Mouse (Mus musculus) cerebellum, postnatal 36 days (tissue): ENCODE measurements around the gene Lgals1.

Experiments
- DNase-seq, 2 experiments: peaks; one replicate each; pipeline ENCODE4 v3.0.0; 2021 to 2022; ENCODE audit warnings: mixed read lengths in 2 of 2

Lgals1 gene

DNA sequence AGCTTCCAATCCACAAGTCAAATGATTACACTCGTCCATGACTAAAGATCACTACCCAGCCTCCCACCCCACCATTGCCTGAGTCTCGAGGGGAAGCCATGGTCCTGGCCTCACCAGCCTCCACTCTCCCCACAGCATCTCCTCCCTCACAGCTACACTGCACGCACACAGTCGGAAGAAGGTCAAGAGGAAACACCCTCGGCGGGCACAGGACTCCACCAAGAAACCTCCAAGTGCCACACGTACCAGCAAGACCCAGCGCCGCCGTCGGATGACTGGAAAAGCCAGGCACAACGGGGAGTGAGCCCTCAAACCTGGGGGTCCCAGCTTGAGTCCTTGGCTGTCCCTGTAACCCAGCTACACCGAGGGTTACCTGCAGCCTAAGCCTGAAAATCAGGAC lies 13.8 kb downstream of the Lgals1 start:
- no peak for DNase-seq

DNA sequence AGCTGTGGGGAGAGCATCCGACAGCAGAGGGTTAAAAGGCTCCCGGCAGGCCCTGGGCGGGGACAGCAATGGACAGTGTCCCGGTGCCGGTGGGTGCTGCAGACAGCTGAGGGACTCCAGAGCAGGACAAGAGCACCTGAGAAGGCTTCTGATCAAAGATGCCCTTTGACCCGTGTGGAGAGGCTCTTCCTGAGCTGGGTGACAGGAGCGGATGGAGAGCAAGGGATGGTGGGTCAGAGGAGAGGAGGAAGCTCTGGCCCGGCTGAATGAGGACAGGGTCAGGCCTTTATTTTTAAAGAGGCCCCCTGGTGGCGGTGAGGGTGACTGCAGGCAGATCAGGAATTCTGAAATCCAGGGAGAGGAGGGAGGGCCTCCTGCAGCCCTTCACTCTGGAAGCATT lies 16.1 kb downstream of the Lgals1 start:
- DNase-seq, result peak; percentile 89 to 91

DNA sequence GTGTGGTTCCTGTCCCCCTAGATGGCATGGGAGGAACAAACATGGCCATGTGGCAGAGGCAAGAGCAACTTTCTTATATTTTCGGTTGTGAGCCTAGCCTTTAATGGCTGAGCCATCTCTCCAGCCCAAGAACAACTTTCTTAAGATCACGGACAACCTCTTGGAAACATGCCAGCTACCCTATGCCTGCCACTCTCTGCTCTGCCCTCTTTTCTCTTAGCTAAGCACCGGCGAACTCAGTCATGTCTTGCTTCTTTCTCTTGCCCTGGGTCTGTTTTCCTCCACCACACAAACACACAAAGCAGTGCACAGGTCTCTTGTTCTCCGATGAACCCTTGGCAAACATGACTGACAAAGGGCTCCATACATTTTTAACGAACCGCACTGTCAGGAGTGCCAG lies 19.7 kb downstream of the Lgals1 start:
- no peak for DNase-seq

DNA sequence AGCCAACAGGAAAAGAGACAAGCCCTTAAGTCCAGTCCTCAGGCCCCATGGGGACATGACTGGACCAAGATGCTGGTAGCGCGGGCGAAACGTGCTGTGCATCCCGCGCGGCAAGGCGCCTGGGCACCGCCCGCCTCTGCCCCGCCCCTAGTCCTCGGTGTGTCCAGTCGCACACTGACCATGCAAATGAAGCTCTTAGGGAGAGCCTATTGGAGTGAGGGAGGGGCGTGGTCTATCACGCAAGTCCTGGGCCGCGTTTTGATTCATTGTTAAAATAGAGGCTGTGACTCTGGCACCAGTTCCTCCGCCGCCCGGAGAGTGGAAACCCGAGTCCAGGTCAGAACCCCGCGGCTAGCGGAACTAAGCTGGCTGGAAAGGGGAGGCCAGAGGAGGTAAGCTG lies 21.1 kb downstream of the Lgals1 start, which contains the start of gene Triobp:
Gene Triobp (plus strand): TSS at position 68 of the 400 bp plus-strand sequence.
- peak; percentile 86 to 90 for DNase-seq

DNA sequence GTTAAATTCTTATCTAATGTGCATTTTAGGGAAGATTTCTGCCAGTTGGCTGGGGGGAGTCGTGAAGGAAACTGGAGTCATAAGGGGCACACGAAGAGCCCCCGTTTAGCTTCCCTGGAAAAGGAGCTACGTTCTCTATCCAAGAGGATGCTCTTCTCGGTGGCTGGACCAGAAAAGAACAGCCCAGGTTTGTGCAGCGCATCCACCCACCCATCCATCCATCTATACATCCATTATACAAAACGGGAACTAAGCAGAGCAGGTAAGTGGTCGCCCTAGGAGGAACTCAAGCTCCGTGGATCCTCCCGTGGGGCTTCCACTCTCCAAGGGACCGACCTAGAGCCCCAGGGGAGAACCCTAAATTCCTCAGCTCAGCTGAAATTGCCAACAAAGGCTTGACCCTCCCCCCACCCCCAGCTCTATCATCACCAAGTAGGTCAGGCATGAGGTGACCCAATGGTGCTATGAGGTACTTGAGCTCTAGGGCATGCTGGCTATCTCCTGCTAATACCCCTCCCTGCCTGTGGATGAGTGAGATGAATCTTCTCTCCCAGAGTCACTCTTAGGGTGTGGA lies 21.7 kb downstream of the Lgals1 start:
- DNase-seq, result peak in 1 of 2 experiments; percentile 34

DNA sequence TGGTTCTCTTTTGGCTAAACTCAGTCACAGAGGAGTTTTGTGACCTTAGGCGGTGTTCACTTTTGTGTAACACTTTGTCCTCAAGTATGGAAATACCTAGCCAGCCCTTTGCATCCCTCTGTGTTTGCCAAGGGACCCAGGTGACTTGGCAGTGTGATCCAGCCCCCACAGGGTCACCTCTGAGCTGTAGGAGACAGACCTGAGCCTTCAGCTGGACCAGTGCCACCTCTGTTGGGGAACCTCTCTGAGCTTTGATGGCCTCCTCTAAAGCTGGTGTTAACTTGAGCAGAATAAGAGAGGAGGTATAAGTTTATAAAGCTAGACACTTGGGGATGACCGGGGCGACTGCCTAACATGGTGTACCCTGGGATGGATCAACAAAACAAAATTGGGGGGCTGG lies 22.4 kb downstream of the Lgals1 start:
- DNase-seq, result no peak

DNA sequence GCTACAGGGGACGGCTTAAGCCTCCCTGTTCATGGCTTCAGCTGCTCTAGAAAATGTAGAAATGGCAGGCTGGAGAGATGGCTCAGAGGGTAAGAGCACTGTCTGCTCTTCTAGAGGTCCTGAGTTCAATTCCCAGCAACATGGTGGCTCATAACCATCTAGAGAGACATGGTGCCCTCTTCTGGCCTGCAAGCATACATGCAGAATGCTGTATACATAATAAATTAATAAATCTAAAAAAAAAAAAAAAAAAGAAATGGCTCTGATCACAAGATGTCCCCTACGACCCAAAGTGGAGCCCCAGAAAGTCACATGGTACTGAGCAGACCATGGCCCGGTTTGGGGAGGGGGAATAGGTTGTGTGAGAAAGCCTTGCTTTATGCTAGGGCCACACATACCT lies 29.1 kb downstream of the Lgals1 start:
- DNase-seq, result no peak

DNA sequence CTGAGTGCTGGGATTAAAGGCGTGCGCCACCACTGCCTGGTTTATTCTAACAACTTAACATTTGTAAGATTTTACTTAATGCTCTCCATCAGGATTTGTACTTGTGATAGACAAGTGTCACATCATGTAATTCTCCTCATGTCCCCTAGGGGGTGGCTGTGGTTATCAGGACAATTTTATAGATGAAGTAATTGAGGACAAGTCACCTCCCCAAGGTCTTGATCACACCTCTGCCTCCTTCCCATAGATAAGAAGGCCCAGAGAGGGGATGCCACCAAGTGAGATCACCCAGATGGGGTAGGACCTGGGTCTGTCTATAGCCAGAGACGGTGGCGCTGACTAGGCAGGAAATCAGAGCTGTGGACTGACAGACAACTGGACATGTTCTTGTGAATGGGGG lies 29.8 kb downstream of the Lgals1 start:
- DNase-seq, result peak in 1 of 2 experiments; percentile 49

DNA sequence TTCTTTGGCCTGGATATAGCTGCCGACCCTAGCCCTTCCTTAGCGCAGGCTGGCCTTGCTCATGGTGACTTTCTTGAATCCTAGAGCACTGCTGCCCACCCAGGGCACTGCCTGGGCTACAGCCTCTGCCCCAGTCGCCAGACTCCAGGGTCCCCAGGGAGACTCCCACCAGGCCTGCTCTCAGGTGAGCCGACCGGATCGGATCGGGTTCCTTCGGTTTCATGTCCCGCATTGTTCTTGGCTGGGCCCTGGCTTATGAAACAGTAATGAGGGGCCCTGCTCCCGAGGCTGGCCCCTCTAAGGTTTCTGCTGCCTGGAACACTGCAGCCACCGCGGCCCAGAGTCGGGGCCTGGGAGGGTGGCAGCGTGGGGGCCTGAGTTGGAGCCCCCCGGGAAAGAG lies 30.5 kb downstream of the Lgals1 start:
- no peak for DNase-seq

DNA sequence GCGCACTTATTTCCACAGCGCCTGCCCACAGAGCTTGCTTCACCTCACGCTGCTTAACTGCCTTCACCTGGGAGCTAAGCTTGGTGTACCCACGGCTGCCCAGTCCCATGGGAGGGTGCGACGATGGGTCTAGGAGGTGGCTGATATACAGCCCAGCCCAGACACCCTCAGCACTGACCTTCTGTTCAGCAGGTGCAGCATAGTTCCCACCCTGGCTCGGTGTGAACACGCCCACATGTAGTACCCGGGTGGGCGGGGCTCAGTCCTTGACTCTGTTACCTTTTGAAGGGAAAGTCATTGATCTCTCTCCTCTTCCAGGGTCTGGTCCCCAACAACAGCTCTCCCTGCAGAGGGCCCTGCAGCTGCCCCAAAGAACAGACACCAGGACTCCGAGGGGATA lies 33.0 kb downstream of the Lgals1 start:
- no peak for DNase-seq

DNA sequence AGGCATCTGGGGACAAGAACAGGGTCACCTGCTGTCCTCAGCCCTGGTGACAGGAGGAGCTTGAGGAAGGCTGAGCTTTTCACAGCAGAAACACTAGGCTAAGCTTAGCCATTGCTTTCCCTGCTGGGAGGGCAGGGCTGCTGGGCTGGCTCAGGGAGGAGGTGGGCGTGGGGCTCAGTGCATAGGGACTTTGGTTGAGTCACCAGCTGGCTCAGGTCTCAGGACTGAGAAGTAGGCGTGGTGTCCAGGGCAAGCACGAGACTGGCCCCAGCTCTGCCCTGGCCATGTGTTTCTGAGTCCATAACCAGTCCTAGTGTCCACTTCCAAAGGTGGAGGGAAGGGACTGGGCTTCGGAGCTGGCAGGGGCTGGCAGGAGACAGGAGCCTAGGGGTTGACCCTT lies 33.6 kb downstream of the Lgals1 start:
- no peak for DNase-seq

DNA sequence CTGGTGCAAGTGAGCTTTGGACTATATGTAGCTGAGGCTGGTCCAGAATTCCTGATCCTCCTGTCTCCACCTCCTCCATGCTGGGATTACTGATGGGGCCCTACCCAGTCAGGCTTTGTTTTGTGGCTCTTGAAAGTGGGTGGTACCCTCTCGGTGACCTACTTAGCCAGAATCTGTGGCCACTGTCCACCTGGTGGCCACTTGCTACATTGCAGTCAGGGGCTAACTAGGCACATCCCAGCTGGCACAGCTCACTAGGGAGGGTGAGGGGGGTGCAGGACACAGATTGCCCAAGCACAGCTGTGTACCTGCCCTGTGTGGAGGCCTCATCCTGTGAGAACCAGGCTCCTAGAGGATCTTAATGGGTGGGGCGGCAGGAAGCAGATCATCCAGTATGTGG lies 36.4 kb downstream of the Lgals1 start:
- peak; percentile 84 to 87 for DNase-seq

DNA sequence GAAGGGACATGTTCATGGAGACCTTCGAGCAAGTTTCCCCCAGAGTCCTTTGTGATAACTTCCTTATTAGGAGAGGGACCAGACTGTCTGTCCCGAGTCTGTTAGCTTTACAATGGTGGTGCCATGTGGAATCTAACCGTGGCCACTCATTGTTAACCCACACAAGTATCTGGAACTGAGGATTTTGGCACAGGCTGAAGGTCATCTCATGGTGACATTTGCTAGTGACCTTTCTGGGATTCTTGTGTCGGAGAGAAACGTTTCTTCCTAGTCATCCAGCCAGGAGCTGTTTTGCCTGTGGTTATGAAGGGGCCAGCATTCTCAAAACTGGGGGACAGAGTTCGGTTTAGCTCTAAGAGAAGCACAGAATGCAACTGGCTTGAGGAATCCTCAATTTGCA lies 45.1 kb downstream of the Lgals1 start:
- no peak for DNase-seq

DNA sequence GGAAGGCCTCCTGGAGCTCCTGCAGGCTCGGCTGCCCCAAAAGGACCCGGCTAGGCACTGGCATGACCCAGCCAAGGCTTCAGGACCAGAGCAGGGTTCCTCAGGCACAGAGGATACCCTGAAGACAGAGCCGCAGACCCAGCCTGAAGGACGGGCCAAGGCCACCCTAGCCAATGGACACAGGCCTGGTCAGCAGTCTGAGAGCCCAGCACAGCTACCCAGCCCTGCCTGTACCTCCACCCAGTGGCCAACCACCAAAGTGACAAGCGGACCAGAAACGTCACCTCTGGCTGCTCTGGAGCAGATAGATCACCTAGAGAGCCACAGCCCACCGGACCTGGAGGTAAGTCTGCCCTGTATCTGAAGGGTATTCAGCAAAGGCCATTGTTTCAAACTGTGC lies 47.4 kb downstream of the Lgals1 start:
- DNase-seq, result peak in 1 of 2 experiments; percentile 33

DNA sequence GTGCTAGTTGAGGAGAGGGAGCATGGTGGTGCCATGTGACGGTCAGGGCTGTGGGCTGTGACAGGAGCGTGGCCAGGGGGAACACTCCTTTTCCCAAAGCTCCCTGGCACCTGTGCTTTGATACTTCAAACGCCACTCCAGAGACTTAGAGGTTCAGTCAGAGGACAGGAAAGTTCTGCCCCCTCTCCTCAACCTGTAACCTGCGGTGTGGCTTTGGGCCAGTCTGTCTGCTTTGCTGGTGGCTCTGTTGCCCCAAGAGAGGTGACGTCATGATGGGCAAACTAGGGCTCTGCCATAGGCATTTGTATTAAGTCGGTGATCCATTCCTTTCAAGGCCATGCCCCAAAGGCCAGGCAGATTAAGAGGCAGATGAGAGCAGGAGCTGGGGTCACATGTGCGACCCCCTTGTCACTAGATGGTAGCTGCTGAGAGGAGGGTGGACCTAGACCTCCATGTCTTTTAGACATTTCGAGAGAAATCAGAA lies 51.2 kb downstream of the Lgals1 start:
- no peak for DNase-seq

DNA sequence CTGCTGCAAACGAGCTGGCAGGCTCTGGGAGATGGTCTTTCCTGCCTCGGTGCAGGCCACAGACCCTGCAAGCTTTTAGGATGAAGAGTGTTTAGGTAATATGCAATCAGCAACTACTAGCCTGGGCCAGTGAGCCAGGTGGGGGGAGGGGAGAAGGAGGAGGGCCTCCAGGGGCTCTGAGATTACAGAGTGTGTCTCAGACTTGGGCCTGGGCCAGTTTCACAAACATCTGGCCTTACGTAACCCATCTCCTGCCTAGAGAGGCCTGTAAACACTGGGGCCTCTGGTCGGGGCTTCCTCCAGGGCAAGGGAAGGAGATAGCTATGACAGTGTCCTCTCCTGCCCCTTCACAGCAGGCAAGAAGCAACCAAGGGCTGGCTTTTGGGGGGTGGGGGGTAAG lies 52.4 kb downstream of the Lgals1 start:
- no peak for DNase-seq
